Mouse (Mus musculus) adrenal gland, adult 2 months (tissue): ENCODE results near the gene Cdk14. TPM values are rescaled to one million over a fixed set of nuclear protein-coding genes. Genes with fewer than 3 reads are reported as not detected.
A peak's percentile ranks its signal among the peaks of the same experiment; 100 is the strongest.
"Not testable (repeated sequence)": the region's sequence is repeated elsewhere in the genome, so short reads cannot be mapped to it uniquely, and the experiment has no call there.

Experiments
- DNase-seq: peaks from one replicate; pipeline ENCODE4 v3.0.0; 2021
- polyA plus RNA-seq: library from polyadenylated mRNA; depleted of rRNA; stranded (reverse); fragments of >200 nt; gene quantifications from 2 replicates; pipeline ENCODE4 v1.2.3, GENCODE M21; 2012
- total RNA-seq, 2 experiments: library from RNA; stranded (reverse); gene quantifications; 2 replicates each; pipeline ENCODE4 v1.2.3; 2021

The Cdk14 gene
- total and polyA plus RNA-seq, 3 experiments = 0.74 to 12.3 (median 11.4) TPM

DNA sequence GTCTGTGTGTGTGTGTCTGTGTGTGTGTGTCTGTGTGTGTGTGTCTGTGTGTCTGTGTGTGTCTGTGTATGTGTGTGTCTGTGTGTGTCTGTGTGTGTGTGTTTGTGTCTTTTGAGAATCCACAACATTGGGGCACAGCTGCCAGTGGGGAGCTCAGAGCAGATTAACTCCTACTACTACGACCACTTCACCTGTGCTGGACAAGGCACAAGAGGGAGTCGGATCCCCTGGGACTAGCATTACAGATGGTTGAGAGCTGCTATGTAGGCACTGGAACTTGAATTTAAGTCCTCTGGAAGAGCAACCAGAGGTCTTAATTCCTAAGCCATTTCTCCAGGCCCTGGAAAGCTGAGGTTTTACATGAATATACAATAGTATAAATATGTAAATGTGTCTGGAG, 433.9 kb downstream of the Cdk14 start:
- no peak for DNase-seq

DNA sequence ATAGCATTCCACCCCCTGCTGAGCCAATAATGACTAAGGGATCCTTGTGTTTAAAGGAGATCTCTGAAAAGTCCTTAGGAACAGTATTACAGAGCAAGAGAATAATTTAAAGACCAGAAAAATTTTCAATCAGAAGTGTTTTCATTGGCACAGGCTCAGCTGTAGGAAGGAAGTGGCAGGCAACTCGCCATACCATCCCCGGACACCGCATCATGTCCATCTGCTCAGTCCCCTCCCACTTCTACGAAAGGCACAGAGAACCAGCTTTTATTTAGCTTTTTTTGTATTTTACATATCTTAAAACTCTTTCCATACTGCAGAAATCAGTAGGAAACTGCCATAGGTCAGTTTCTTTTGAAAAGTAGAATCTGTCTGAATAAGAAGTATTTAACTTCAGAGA, 440.6 kb downstream of the Cdk14 start:
- no peak for DNase-seq

DNA sequence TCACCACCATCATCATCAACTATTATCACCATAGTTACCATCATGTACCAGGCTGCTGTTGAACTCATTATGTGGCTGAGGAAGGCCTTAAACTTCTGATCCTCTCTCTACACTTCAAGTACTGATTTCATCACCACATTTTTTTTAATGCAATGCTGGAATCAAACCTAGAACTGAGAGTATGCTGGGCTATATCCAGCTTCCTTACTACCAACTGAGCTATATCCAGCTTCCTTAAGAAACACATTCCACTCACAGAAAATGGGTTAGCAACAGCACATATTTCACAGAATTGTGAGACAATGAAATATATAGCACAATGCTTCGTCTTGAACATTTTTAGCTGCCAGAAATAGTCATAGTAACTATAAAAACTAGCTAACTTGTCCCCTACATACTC, 446.7 kb downstream of the Cdk14 start:
- no peak for DNase-seq

DNA sequence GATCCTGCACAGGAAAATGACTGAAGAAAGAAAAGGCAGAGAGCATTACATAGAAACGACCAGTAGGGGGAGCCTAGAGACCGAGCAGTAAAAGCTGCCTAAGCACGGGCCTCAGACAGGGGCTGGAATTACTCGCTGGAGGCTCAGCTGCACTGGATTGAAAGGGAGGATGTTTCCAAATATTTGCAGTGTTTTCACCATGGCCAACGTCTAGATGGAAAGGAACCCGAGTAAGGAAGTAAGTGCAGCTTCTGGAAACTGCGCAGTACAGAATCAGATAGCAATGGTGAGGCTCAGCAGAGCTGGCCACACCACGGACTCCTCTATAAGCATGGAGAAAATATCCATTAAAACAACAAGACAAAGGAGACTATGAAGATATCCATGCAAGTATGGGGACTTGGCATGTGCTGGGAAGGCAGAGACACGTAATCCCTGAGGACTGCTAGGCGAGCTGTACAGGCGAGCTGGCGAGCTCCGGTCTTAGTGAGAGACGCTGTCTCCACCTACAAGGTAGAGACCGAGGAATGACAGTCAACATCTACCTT, 458.0 kb downstream of the Cdk14 start:
- DNase-seq = peak; percentile 57

DNA sequence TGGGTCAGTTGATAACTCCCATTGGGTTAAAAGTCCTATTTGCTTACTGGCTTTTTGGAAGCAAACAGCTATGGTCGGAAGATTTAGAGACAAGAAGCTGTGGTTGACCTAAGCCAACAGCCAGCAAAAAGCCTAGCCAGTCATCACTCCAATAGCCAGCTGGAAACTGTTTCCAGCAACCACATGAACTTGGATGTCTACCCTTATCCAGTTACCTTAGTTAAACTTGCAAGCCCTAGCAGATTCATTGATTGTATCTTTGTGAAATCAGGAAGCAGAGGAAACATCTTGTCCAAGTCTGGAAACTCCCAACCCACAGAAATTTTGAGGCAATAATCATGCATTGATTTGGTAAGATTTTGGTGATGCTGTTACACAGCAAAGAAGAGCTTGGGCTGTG, 458.5 kb downstream of the Cdk14 start:
- DNase-seq = no peak

DNA sequence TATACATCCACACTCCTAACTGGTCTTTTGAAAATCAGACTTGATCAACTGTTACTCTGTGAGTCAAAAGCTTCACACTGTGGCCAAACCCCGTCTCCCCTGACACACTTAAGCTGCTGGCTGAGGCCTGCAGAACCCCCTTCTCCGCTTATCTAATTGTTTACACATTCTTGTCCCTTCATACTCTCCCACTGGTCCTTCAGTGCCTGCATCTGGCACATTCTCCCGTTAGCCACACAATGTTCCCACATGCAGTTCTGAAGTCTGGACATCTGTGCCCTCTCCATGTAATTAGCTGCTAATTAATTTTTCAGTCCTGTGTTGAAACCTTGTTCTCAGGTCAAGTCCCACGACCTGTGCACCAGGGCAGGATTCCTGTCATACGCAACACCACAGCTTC, 460.7 kb downstream of the Cdk14 start:
- no peak for DNase-seq

DNA sequence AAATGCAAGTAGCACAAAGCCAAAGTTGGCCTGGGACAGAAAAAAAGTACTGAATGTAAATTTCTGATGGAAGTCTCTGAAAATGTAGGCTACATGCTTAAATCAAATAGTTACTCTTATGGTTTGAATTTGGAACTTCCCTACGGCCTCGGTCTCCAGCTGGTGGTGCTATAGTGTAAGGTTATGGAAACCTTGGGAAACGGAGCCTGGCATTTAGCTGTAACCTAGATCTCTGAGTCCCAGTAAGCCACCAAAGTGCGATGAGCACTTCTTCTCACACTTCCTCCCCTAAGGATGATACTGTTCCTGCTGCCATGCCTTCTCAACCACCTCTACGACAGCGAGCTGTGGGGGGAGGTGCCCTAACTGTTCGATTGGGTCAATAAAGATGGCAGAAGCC, 464.1 kb downstream of the Cdk14 start:
- no peak for DNase-seq

DNA sequence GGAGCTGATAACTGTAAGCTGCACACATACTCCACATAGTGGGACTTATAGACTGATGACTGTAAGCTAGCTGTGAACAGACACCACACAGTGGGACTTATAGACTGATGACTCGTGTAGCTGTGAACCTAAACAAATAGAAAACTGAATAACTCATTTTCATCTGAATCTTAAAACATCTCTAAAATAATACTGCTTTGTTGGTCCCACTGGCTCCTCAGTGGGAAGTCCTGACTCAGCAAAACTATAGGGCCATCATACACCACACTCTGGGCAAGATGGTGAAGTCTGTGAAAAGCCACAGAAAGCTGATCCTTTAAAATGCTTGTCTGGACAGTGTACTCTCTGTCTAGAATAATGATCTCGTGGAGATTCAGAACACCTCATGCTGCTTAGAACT, 464.7 kb downstream of the Cdk14 start:
- DNase-seq = no peak

DNA sequence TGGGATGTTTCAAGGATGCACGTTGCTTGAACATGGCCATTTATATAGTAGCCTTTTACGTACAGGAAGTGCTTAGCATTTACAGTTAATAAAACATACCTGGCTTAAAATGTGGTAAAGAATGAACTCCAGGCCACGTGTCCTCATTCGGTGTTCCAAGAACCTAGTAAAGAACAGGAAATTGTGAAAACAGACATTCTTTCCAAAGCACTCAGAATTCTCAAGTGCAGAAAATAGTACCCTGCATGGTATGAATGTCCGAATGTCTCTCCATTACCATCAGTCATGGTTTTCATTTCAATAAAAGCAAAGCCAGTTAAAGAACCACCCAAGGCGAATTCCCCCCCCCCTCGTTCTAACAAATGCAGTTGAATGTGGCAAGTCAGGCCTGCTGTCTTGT, 470.7 kb downstream of the Cdk14 start:
- no peak for DNase-seq

DNA sequence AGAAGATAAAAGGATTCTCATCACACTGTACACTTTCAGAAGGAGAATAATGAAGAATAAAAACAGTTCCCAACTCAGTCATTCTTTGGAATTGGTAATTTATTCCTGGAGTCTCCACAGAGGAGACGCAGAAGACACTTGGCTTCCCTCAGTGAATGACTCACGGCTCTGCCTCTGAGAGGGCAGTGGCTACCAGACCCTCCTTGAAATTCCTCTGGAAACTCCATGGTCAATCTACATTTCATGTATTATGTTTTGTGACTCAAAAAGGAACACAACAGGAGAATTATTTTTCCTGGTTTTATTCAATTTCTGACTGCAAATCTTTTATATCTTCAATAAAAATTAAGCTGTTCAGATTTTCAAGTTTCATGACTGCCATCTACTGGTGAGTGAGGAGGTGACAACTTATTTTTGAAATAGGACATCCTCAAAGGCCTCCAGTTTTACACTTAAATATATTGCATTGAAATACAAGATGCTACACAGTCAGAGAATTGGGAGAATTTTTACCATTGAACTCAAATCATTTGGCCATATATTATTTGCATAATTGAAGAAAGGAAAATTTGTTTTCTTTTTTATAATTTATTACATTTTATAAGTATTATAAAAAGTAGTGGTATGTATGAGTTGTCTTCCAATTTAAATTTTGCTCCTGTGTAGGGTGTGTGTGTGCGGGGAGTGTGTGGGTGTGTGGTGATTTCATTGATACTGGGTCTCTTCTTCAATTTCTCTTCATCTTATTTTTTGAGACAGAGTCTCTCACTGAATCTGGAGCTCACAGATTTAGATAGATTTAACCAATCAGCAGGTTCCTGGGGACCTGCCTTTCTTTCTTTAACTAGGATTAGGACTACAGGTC, 471.8 kb downstream of the Cdk14 start:
- no peak for DNase-seq

DNA sequence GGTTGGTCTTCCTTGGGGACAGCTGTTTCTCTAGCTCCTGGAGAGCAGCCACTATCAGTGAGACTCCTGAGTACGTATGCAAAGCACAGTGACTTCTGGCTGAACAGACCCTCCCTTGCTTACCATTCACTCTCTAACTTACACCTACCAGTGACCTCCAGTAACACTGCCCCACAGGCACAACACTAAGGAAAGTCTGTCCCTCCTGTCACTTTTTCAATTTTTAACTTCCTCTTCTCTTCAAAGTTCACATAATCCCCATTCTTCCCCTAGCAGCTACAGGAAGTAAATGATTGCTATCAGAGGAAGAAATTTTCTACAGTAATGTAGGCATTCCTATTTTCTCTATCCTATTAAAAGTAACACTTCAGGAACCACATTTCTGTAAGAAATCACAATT, 485.0 kb downstream of the Cdk14 start:
- DNase-seq = no peak

DNA sequence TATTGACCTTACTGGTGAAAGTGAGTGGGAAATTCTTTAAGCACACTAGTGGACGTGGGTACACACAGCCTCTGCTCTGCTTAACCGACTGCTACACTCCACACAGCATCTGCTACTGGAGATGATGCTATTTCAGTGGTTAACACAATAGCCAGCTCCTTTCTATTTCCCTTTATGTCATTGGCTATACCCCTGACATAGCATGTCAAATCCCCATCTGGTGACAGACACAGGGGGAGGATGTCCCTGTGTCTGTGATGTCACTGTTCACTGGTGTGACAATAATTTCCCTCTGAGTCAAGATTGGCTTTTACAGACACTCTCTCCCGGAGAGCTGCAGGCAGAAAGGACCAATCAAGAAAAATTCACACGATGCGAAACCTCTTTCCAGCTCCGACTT, 485.6 kb downstream of the Cdk14 start:
- no peak for DNase-seq

DNA sequence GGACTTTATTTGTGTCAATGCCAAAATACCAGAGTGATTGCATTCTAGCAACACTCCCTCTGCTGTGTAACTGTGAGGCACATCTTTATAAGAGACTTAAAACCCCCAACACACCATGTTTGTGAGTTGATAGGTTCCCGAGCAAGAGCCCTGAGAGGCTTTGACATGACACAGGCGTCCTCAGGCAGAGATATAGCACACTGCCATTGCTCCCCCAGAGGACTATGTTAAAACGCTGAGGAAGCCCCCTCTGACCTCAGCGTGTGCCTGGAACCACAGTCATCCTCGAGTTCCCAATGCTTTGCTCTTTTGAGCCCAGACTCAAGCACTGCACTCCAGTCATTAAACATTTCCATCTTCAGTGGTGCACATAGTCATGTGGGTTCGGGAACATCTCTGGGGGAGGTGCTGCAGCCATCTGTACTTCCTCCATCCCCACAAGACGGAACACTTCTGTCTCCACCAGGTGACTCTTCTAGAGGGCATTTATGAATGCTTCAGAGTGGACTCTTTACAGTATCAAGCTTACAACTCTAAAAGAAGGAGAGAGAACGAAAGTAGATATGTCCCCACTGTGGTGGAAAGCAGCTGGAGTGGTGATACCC, 488.5 kb downstream of the Cdk14 start:
- no peak for DNase-seq

DNA sequence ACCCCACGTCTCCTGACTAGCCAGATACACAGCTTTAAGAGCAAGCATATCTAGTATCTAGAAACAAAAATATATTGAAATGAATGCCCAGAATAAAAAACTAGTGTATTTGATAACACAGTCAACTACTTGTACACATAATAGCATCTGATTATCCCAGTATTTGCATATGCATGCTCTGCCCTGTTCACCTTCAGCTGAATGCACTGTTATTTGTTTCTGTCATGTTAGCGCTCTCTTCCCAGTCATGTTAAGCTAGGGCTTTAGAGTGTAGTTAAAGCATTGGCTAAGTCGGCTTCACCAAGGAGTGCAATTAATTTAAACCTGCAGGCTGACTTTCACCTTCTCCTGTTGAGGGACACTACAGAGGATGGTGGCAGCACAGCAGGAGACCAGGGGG, 490.5 kb downstream of the Cdk14 start:
- no peak for DNase-seq

DNA sequence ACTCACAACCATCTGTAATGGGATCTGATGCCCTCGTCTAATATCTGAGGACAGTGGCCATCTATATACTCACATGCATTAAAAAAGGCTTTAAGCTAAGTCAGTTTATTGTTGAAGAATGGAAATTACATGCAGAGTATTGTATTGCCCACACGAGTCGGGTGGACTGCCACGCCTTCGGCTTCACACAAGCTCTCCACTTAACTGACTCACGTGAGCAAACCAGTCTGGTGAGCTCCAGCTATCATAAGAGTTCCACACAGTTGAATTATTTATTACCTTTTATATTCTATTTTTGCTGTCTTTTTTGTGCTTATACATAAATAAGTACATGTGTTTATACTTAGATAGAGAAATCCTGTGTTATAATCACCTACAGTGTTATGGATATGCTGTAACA, 495.2 kb downstream of the Cdk14 start:
- no peak for DNase-seq

DNA sequence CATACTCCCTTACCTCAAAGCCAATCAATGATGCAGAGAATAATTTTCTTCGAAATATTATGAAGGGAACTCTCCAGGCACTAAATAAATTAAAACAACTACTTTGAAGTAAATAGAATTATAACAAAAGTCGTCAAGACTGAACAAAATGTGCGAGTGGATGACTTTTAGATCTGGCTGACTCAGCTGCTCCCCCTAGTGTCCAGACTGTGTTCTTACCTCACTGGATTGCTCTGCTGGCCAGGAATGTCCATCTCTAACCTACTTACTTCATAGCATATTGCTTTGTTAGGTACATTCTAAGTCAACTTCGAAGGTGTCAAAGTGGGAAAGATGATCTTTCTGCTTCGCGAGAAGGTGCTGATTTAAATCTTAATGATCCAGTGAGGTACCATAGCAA, 501.7 kb downstream of the Cdk14 start:
- DNase-seq = peak; percentile 51

DNA sequence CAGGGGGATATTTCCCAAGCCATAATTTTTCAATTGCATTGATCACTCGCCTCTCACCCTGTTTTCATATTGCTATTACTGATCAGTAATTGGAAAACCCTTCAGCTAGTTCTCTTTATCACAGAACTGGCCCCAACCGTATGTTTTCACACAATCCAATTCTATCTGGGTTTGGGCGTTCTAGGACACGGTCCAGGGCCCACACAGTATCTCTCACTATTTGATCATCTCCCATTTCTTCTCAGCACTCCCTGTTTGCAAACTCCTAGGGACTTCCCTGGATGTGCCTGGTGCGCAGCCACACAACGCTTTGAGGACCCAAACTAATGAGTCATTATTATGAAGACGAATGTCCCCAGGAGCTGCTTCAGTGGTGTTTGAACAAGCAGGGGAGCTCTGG, 502.4 kb downstream of the Cdk14 start:
- DNase-seq = no peak

DNA sequence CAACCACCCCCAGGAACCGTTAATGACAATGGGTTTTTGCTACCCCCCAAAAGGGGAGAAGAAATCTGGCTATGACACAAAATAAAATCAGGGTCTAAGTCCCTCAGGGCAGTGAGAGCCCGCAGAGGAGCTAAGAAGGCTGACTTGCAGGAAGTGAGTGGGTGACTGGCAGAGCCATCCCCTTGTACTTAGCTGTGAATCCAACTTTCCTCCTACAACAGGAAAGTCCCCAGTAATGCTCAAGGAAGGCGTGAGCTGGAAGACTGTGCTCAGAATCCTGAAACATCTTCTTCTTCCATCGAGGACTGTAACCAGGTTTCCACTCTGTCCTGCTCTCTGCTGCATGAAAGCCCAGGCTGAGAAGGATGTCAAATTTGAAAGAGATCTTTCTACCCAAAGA, 502.8 kb downstream of the Cdk14 start:
- DNase-seq = no peak

DNA sequence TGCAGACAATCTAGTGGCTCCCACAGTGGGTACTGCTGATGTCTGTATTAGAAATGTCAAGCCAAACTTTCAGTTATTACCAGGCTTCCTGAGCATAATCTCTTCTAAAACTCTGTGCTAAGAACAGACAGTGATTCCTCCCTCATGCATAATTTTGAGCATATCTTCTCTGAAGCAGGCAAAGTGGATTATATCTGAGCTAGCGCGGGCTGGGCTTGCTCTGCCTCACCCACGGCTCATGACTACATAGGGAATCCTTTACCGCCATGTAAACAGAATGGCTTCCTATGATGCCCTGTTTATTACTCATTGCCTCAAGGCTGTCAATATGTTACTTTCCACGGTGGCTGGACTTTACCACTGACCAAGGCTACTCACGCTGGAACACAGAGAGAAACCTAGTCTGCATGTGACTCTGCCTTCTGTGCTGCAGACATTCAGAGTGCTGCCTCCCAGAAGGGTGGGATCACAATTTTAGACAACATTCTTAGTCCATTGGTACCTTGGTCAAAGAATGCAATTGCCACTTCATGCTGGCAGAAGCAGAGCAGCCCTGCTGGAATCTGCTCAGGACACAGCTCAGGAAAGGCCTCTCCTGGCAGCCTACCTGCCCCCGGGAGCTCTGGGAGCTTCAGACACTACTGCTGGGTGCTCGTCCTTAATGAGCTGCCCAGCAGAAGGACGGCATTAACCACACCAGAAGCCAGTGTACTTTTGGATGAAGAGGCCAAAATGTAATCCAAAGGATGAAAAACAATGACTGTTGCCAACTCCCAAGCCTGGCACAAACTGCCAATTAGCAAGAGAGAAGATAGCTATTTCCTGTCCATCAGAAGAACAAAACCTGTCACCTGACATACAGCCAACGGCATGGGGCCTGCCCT, 503.5 kb downstream of the Cdk14 start:
- DNase-seq = no peak

DNA sequence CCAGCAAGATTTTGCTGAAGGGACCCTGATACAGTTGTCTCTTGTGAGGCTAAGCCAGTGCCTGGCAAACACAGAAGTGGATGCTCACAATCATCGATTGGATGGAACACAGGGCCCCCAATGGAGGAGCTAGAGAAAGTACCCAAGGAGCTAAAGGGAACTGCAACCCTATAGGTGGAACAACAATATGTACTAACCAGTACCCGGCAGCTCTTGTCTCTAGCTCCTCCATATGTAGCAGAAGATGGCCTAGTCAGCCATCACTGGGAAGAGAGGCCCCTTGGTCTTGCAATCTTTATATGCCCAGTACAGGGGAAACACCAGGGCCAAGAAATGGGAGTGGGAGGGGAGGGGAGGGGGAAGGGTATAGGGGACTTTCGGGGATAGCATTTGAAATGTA, 515.2 kb downstream of the Cdk14 start:
- DNase-seq = not testable (repeated sequence)

DNA sequence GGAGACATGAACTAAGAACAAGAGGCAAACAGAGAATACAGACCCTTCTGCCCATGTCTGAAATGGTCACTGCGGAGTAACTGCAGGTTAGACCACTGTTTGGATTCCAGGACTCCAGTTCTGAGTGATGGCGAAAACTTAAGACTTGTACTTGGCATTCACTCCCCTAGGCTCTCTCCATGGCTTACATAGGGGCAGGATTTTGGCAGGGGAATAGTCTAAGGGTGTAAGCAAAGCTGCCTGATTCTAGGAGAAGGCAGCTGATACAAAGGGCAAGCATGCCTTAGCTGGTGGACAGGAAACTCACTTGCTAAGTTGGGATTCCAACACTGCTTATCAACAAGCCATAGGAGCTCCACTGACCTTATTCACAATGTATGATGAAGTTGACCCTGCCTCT, 521.9 kb downstream of the Cdk14 start:
- DNase-seq = no peak

DNA sequence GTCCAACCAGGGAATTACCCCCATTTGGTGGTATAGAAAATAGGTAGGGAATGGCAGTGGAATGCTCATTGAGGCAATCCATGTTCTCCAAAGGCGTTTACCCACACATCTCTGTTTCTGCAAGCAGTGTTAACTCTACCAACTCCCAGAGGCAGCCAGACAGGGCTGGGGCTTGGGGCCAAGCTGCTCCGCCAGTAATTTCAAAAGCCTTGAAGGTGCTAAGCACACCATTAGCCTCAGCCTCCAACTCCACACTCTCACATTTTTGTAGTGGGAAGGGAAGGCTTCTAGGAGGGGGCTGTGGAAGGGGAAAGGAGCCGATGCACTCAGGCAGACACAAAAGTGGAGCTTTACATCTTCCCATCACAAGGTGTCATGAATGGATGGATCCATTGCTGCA, 525.1 kb downstream of the Cdk14 start:
- DNase-seq = no peak

DNA sequence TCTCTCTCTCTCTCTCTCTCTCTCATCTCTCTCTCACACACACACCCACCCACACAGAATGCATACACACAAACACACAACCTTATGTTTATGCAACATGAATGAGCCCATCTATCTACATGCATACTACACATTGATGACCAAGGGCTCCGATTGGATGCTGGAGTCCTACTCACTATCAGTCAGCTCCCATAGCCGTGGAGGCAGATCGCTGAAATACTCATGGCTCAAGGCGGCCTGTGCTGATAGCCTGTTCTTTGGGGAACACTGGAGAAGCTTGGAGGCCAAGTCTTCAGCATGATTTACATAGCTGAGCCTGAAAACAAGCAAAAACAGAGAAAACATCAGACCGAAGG, 526.3 kb downstream of the Cdk14 start:
- no peak for DNase-seq
